Comparison of ENCODE assay signal across 1 mouse cellular context in the genomic region with DNA sequence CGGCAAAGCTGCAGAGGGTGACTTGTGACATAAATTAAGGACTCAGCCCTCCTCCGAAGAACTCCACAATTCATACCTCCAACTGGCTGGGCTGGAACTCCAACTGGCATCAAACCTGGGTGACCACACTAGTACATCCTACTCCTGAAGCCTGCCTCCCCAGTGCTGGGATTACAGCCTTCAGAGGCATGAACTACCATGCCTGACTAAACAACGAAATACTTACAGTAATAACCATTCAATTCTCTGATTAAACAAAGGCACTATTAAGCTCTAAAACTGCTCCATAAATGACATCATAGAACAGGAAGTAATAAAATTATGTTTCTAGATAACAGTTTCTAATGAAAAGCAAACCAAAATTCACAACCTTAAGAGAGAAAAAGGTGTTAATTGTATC.
TF ChIP-seq lines count a peak whose summit lies in the region.

No protein-coding gene starts in this region.

TF ChIP-seq in MEL, 35 proteins besides CTCF, POLR2A, EP300 and RAD21 (continued from another document):
- TF ChIP-seq POLR2AphosphoS5 (IDR thresholded peaks at IDR 0.05; ENCODE audit: borderline replicate concordance, low read depth, low read length): no peak
- TF ChIP-seq ZKSCAN1 (IDR thresholded peaks at IDR 0.05; ENCODE audit: low read depth, low read length): no peak
- no peak for TF ChIP-seq ELF1 (IDR thresholded peaks at IDR 0.05; ENCODE audit: low read depth, low read length)
- TF ChIP-seq USF2 (IDR thresholded peaks at IDR 0.05; ENCODE audit: borderline replicate concordance in 1 of 2, insufficient read depth in 1 of 2, low read depth in 1 of 2, low read length in 2 of 2): no peak
